Mouse (Mus musculus): ENCODE results near the gene Rpa1. TPM values are rescaled to one million over a fixed set of nuclear protein-coding genes. Genes with fewer than 3 reads are reported as not detected.
A peak's percentile ranks its signal among the peaks of the same experiment; 100 is the strongest.

The Rpa1 gene
- polyA plus RNA-seq, 1 experiment from 2014 or later: 130 TPM

DNA sequence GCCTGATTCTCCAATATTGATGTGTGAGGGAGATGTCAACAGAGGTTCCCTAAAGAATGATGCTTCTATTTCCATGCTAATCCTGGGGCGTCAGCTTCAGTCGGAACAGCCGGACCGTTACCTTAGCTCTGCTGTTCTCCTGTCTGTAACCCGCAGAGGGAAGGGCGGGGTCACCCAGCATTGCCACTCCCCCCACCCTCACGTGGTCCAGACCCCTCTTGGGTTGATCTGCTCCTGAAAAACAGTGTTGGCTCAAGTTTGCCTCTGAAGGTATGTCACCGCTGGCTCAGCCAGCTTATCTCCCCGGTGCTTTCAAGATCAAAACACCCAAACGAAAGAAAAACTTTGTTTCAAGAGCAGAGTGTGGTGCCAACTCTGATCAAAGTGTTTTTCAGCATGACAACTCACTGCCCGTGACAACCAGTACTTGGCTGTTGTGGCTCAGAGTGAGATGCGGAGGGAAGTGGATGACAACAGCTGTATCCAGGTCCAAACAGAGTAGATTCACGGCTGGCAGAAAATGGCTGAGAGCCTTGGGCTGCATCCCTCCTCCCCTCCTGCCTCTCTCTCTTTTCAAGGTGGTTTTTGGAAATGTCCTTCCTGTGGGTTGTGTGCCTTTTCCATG lies 65.5 kb downstream of the Rpa1 start:
- ATAC-seq (ENCODE audit: low FRiP score, low read depth): peak; percentile 28; the same call in 1 of the 2 replicates
- no peaks in the 10 kb centered on the region for H3K9me3 ChIP-seq
- H3K27ac ChIP-seq: no peak overlapping the region
- peaks cover 35% of the 10 kb centered on the region for H3K27me3 ChIP-seq
- no peaks in the 10 kb centered on the region for H3K36me3 ChIP-seq
- peaks cover 41% of the 10 kb centered on the region for H3K4me1 ChIP-seq
- WGBS: 12% methylated on average over 13 of the region's 13 CpGs
- H3K4me2 ChIP-seq (replicated peaks): peak overlapping the region; percentile 52
- no peak overlapping the region for H3K9ac ChIP-seq
- H3K4me3 ChIP-seq: peak overlapping the region; percentile 19

DNA sequence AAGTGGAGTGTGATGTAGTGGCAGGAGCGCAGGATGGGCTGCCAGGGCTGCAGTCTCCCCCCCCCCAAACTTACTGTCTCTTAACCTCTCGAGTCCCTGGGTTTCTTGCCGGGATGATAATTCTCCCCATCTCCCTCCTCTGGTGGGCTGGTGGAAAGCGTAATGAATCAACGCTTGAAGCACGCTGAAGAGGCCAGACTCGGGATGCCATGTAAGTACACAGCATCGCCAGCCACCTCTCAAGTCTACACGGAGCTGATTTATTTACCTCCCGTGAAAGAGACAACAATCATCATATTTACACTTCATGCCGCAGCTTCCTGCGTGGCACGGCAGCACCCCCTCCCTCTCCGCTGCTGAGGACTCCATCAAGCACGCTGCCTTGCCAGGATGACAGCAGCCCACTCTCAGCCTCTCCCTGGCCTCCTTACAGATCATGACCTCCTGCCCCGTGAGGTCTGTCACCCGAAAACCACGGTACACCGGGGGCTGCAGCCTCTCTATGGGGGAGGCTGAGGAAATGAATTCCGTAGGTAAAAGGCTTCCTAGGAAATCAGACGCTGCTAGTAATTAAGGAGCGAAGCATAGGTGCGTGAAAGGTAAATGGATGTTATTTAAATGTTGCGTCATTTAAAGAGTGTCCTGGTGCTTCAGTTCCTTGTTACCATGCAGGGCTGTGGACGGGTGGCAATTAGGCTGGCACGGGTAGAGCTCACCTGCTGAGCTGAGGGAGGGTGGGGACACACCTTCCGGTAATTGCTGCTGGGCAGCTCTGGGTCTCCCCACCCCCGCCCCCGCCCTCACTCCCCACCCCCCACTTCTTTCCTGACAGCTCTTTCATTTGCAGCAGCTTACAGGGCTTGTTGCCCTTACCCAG lies 66.5 kb downstream of the Rpa1 start:
- 5% methylated on average over 29 of the region's 29 CpGs for WGBS

DNA sequence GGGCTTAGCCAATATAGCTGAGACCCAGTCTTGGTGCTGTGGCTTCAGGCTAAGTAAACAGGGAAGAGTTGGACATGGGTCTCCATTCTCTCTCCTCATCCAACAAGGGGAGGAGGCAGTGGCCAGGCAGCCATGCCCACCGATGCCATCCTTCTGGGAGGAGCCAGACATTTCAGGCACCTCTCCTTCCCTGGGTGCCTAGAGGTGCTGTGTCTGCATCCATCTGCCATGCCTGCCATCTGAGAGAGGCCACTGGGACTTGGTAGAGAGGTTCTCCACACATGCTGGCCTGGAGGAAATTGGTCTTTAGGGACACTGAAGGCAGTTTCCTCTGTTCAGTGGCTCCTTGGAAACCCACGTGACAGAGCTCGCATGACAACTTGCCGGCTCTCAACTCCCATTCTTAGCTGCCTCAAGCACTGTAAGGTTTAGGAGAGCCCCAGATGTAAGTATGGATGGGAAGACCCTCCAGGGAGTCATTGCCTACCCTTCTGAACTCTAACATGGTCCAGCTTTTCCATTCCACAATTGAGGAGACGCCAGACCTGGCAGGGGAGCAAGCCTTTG lies 67.6 kb downstream of the Rpa1 start:
- ATAC-seq (ENCODE audit: low FRiP score, low read depth): no peak
- Histone ChIP-seq H3K36me3 (no peaks in the 10 kb centered on the region), H3K9me3 (no peaks in the 10 kb centered on the region), H3K27ac (no peak overlapping the region), H3K4me3 (no peak overlapping the region), H3K4me1 (peaks cover 44% of the 10 kb centered on the region), H3K27me3 (peaks cover 35% of the 10 kb centered on the region), H3K4me2 (replicated peaks) (no peak overlapping the region; the same call in 1 of the 2 replicates), H3K9ac (no peak overlapping the region)
- WGBS: 39% methylated on average over 5 of the region's 5 CpGs

More for the DNA sequence above, 66.5 kb downstream of the Rpa1 start:
- peak overlapping the region; percentile 13; the same call in 1 of the 2 replicates for H3K9ac ChIP-seq
- no peaks in the 10 kb centered on the region for H3K9me3 ChIP-seq
- H3K4me1 ChIP-seq: peaks cover 41% of the 10 kb centered on the region
- H3K27me3 ChIP-seq: peaks cover 35% of the 10 kb centered on the region
- no peak for ATAC-seq (ENCODE audit: low FRiP score, low read depth)
- H3K27ac ChIP-seq: no peak overlapping the region
- H3K36me3 ChIP-seq: no peaks in the 10 kb centered on the region
- H3K4me2 ChIP-seq (replicated peaks): peak overlapping the region; percentile 52
- peak overlapping the region; percentile 19 for H3K4me3 ChIP-seq

DNA sequence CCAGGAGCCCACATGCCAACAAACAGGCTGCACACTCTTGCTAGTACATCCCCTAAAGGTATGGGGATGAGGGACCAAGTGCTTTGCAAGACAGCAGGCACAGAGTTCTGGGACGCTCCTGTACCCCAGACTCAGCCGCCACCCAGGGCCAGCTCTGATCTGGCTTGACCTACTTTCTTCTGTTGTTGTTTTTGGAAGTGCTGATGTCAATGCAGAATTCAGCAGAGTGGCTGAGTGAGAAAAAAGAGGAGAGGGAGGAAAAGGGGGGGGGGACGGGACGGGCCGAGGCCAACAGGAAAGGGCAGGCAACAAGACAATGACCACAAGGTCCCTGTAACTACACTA lies 68.1 kb downstream of the Rpa1 start:
- H3K4me1 ChIP-seq: peaks cover 49% of the 10 kb centered on the region

DNA sequence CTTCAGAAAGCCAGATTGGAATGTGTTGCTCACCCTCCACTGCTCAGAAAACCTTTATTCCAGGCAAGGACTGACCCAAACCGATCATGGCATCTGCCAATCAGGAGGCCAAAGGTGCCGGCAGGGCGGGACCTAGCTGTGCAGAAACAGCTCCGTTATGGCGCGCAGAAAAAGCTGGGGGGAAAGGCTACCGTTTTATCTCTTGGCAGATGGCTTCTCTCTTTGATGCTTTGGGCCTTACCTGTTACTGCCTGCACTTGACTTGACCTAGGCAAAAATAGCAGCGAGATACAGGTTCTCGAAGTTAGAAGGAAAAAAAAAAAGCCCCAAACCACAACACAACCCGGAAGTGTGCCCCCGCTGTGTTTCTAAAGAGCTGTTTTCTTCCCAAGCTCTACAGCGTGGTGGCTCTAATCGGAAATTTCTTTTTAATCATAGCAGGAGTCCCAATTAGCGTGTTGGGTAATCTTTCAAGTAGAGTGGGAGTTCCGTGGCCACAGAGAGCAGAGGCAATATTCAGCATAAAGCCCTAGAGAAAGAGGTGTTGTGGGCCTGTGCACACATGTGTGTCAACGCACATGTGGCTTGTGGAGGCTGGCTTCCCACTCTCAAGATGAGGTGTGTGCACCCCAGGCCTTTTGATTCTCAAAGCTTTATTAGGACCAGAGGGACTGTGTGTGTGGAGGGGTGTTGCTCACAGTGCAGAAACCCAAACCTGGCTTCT lies 68.6 kb downstream of the Rpa1 start:
- H3K4me2 ChIP-seq (replicated peaks): peak overlapping the region; percentile 60
- no peaks in the 10 kb centered on the region for H3K36me3 ChIP-seq
- no peaks in the 10 kb centered on the region for H3K9me3 ChIP-seq
- H3K4me3 ChIP-seq: peak overlapping the region; percentile 23
- H3K27me3 ChIP-seq: peaks cover 35% of the 10 kb centered on the region
- H3K9ac ChIP-seq: peak overlapping the region; percentile 35
- peaks cover 53% of the 10 kb centered on the region for H3K4me1 ChIP-seq
- WGBS: 5% methylated on average over 16 of the region's 16 CpGs
- no peak for ATAC-seq (ENCODE audit: low FRiP score, low read depth)
- H3K27ac ChIP-seq: no peak overlapping the region

More for the DNA sequence above, 68.1 kb downstream of the Rpa1 start:
- Histone ChIP-seq H3K27ac (no peak overlapping the region), H3K4me3 (no peak overlapping the region), H3K4me2 (replicated peaks) (no peak overlapping the region; the same call in 1 of the 2 replicates), H3K36me3 (no peaks in the 10 kb centered on the region), H3K9me3 (no peaks in the 10 kb centered on the region), H3K27me3 (peaks cover 35% of the 10 kb centered on the region), H3K9ac (0 out of 2 replicates have a peak overlapping the region, but pooled peaks have one; percentile 35)
- 56% methylated on average over 5 of the region's 5 CpGs for WGBS
- no peak for ATAC-seq (ENCODE audit: low FRiP score, low read depth)

DNA sequence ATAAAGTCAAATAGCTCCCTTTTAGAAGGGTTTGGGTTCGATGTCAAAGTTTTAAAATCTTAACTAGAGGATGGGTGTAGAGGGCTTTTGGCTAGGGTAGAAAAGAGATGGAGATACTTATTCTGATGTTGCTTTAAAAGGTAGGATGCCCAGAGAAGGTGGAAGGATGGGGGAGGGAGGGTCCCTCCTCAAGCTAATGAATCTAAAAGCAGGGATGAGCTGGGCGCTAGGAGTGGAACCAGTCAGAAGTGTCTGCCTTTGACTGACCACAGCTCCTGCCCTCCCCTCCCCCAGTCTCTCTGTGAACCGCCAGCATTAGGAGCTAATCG lies 69.1 kb downstream of the Rpa1 start:
- peaks cover 53% of the 10 kb centered on the region for H3K4me1 ChIP-seq
- H3K9me3 ChIP-seq: no peaks in the 10 kb centered on the region
- H3K27ac ChIP-seq: no peak overlapping the region
- H3K9ac ChIP-seq: peak overlapping the region; percentile 31
- H3K4me3 ChIP-seq: peak overlapping the region; percentile 23
- H3K4me2 ChIP-seq (replicated peaks): peak overlapping the region; percentile 60
- 15% methylated on average over 4 of the region's 4 CpGs for WGBS
- peaks cover 35% of the 10 kb centered on the region for H3K27me3 ChIP-seq
- H3K36me3 ChIP-seq: no peaks in the 10 kb centered on the region
- no peak for ATAC-seq (ENCODE audit: low FRiP score, low read depth)

DNA sequence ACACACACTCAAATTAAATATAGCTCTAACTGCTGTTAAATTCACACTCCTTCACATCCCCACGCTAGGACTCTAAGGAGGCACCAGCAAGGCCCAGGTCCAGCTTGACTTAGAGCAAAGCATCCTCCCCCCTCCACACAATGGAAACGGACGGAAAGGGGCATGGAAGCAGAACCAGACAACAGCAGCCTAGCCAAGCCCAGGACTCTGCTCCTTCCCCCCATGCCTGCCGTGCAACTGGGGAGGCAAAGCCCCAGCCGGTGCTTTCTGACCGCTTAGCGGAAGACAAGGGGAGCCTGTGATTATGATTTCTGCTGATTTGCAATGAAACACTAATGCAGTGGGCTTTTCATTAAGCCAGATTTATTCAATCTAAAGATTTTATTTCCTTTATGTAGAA lies 70.0 kb downstream of the Rpa1 start:
- WGBS: 67% methylated on average over 7 of the region's 7 CpGs
- peaks cover 28% of the 10 kb centered on the region for H3K27me3 ChIP-seq
- H3K9me3 ChIP-seq: no peaks in the 10 kb centered on the region
- H3K9ac ChIP-seq: no peak overlapping the region
- no peak overlapping the region for H3K4me2 ChIP-seq (replicated peaks)
- H3K4me3 ChIP-seq: no peak overlapping the region
- peaks cover 60% of the 10 kb centered on the region for H3K4me1 ChIP-seq
- H3K36me3 ChIP-seq: no peaks in the 10 kb centered on the region
- H3K27ac ChIP-seq: no peak overlapping the region
- no peak for ATAC-seq (ENCODE audit: low FRiP score, low read depth)

DNA sequence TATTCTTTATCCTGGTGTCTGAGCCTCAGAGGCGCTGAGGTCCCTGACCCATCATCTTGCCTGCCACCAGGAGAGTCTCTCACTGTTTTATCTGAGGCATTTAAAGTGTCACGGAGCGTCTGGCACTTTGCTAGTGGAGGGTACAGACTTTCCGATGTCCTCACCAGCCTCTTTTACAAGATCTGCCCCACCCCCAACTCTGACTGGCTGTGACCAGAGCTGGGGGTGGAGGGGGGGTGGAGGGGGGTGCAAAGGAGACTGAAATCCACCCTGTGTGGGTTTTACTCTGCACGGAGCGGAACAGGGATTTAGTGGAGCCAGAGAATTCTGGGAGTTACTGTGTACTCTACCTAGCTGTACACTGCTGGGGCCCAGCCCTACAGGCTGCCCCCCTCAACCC lies 73.1 kb downstream of the Rpa1 start:
- H3K9ac ChIP-seq: peak overlapping the region; percentile 31; the same call in 1 of the 2 replicates
- peaks cover 35% of the 10 kb centered on the region for H3K4me1 ChIP-seq
- peak overlapping the region; percentile 31; the same call in 1 of the 2 replicates for H3K4me2 ChIP-seq (replicated peaks)
- H3K9me3 ChIP-seq: no peaks in the 10 kb centered on the region
- H3K27ac ChIP-seq: no peak overlapping the region
- 27% methylated on average over 6 of the region's 6 CpGs for WGBS
- H3K27me3 ChIP-seq: no peaks in the 10 kb centered on the region
- peak; percentile 55; the same call in 1 of the 2 replicates for ATAC-seq (ENCODE audit: low FRiP score, low read depth)
- H3K36me3 ChIP-seq: no peaks in the 10 kb centered on the region
- H3K4me3 ChIP-seq: no peak overlapping the region

DNA sequence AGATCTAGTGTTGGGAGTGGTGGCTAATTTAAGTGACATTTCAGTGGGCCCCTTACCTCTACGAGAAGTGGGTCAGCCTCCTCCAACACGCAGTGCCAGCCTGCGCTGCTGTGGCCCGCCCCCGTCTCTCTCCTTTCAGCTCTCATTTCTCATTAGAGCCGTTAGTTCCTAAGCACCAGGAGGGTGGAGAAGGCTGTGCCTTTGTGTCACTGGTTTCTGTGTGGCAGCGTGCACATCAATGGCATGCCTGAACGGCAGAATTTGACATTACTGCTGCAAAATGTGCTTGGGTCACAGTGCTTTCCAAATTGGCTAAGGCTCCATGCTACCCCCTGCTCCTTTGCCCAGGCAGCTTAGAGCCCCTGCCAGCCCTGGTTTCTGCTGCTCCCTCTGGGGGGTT lies 74.7 kb downstream of the Rpa1 start:
- no peak overlapping the region for H3K27ac ChIP-seq
- no peak overlapping the region for H3K9ac ChIP-seq
- WGBS: 12% methylated on average over 8 of the region's 8 CpGs
- peaks cover 24% of the 10 kb centered on the region for H3K4me1 ChIP-seq
- 0 out of 2 replicates have a peak overlapping the region, but pooled peaks have one; percentile 5 for H3K4me2 ChIP-seq (replicated peaks)
- ATAC-seq (ENCODE audit: low FRiP score, low read depth): no peak
- H3K9me3 ChIP-seq: no peaks in the 10 kb centered on the region
- no peak overlapping the region for H3K4me3 ChIP-seq
- H3K27me3 ChIP-seq: no peaks in the 10 kb centered on the region
- no peaks in the 10 kb centered on the region for H3K36me3 ChIP-seq

DNA sequence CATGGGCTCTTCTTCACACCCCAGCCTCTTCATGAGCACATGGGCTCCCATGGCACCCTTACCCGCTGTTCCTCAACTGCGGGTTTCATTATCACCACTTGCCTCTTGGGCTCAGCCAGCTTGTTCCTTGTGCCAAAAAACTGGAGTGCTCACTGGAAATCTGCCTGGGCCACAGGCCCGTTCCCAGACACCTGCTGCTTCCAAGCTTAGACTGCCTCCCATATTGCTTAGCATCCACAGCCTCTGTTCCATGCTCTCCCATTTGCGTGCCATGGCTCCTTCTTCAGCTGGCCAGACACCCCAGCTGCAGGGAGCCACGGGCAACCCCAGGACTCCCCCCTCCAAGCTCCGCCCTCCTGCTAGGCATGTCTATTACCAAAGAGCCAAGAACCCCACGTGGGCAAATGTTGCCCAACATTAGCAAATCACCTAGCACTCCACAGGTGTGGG lies 77.1 kb downstream of the Rpa1 start:
- no peak for ATAC-seq (ENCODE audit: low FRiP score, low read depth)
- Histone ChIP-seq H3K4me3 (no peak overlapping the region), H3K27me3 (no peaks in the 10 kb centered on the region), H3K9ac (no peak overlapping the region), H3K4me2 (replicated peaks) (no peak overlapping the region), H3K27ac (no peak overlapping the region), H3K4me1 (peaks cover 29% of the 10 kb centered on the region), H3K36me3 (no peaks in the 10 kb centered on the region), H3K9me3 (no peaks in the 10 kb centered on the region)
- WGBS: 73% methylated on average over 7 of the region's 7 CpGs

DNA sequence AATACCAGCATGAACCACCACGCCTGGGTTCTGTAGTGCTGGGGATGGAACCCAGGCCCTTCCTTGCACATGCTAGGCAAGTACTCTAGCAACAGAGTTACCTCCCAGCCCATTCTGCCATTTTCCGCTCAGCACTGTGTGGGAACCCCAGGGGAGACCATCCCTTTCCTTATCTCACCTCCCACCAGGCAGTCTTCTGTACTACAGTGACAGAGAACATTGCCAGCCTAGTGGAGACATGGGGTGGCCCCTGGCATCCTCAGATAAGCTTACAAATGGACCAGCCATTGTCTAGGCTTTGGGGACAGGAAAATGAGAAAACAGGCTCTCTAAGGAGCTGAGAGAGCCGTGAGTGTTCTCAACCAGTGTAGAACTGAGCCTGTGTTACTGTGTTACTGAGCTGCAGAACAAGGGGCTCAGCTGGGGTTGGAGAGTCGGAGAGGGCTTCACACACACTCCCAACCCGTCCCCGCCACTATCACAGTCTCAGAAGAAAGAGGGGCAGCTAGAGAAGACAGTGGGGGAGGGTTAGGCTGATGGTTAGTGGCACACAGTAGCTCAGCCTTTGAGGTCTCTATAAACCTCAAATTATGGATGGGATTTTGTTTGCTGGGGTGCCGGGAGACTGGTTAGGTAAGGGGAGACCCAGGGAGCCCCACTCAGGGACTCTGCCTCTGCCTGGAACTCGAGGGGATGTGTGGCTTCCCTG lies 77.7 kb downstream of the Rpa1 start:
- ATAC-seq (ENCODE audit: low FRiP score, low read depth): no peak

More for the DNA sequence above, 77.7 kb downstream of the Rpa1 start:
- H3K9ac ChIP-seq: no peak overlapping the region
- 75% methylated on average over 8 of the region's 8 CpGs for WGBS
- no peaks in the 10 kb centered on the region for H3K36me3 ChIP-seq
- H3K27me3 ChIP-seq: no peaks in the 10 kb centered on the region
- H3K4me2 ChIP-seq (replicated peaks): no peak overlapping the region
- H3K27ac ChIP-seq: no peak overlapping the region
- peaks cover 30% of the 10 kb centered on the region for H3K4me1 ChIP-seq
- no peaks in the 10 kb centered on the region for H3K9me3 ChIP-seq
- no peak overlapping the region for H3K4me3 ChIP-seq
